Comparison of ENCODE assay signal across 12 mouse cellular contexts in the genomic region with DNA sequence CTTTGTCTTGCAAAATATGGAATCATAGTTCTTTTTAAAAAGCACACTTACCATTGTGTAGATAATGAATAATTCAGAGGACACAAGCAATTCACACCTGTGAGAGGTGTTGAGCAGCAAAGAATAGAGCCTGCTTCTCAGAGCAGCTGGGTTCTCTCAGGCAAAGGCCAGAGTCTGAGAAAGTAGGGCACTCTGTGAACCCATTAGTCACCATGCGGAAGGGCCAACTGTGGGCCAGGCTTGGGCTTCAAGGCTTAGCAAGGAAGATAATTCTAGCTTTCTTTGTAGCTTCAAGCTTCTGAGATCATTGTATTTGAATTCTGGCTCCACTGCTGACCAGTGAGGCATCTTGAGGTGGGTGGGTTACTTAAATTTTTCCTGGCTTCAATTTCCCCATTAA. TPM values are rescaled to one million over a fixed set of nuclear protein-coding genes. Genes with fewer than 3 reads are reported as not detected.
DNase-seq lines count a peak whose midpoint lies in the region; ATAC-seq lines count a peak whose summit lies in the region.
"Had no signal": no experiment of that assay in that cellular context is flagged by ENCODE, and none has a peak within 500 bp of the region (broad histone marks: within the 10 kb centered on the region; RNA-seq: fewer than 3 reads in every experiment).

No protein-coding gene starts in this region.

- peaks cover 25% of the 10 kb centered on the region for H3K27me3 ChIP-seq in forebrain, embryonic 12.5 days
- peaks cover 65% of the 10 kb centered on the region for H3K27me3 ChIP-seq in forebrain, embryonic 10.5 days (ENCODE audit: poor library complexity, severe bottlenecking)

- H3K9ac ChIP-seq in forebrain, embryonic 12.5 days = no peak overlapping the region
- H3K9ac ChIP-seq: lung, embryonic 15.5 days had no signal

- H3K27ac ChIP-seq in forebrain, embryonic 12.5 days = 0 out of 2 replicates have a peak overlapping the region, but pooled peaks have one; percentile 38
- H3K27ac ChIP-seq in forebrain, embryonic 10.5 days = no peak overlapping the region
- H3K27ac ChIP-seq in macrophage = 0 out of 2 replicates have a peak overlapping the region, but pooled peaks have one; percentile 31
- H3K27ac ChIP-seq: heart, adult 2 months; lung, embryonic 15.5 days had no signal

- ATAC-seq in forebrain, embryonic 12.5 days (ENCODE audit: low FRiP score) = no peak

- H3K9me3 ChIP-seq in forebrain, embryonic 12.5 days = no peaks in the 10 kb centered on the region
- H3K9me3 ChIP-seq in forebrain, embryonic 10.5 days = peaks cover 1% of the 10 kb centered on the region; the same call in 1 of the 2 replicates
- H3K9me3 ChIP-seq: lung, embryonic 15.5 days had no signal

- peaks cover 30% of the 10 kb centered on the region for H3K79me2 ChIP-seq in macrophage (ENCODE audit: inconsistent target)

- DNase-seq in forebrain, embryonic 10.5 days (ENCODE audit: extremely low spot score, low spot score) = no peak
- peak; percentile 41 for DNase-seq in Muller cell, postnatal 12 days (ENCODE audit: inconsistent ontology term)
- DNase-seq in cerebellum, adult 8-10 months = peak; percentile 71
- DNase-seq in gastrocnemius, postnatal 4 days (ENCODE audit: low spot score in 2 of 2) = no peak
- no peak for DNase-seq in spleen, postnatal 36 days (ENCODE audit: low spot score in 2 of 2)
- no peak for DNase-seq in B cell, adult 2 months
- DNase-seq: heart, adult 2 months; thymus, postnatal 14 days had no signal

- H3K4me1 ChIP-seq in forebrain, embryonic 12.5 days = peaks cover 26% of the 10 kb centered on the region
- H3K4me1 ChIP-seq in forebrain, embryonic 10.5 days = peaks cover 42% of the 10 kb centered on the region

- H3K36me3 ChIP-seq in forebrain, embryonic 12.5 days (replicated peaks) = no peaks in the 10 kb centered on the region
- H3K36me3 ChIP-seq in forebrain, embryonic 10.5 days (replicated peaks) = no peaks in the 10 kb centered on the region
- H3K36me3 ChIP-seq in macrophage (ENCODE audit: inconsistent target) = no peaks in the 10 kb centered on the region
- H3K36me3 ChIP-seq: lung, embryonic 15.5 days had no signal

- H3K4me2 ChIP-seq in forebrain, embryonic 12.5 days = peak overlapping the region; percentile 75

- no peak overlapping the region; the same call in 1 of the 2 replicates for H3K4me3 ChIP-seq in forebrain, embryonic 12.5 days (replicated peaks)
- H3K4me3 ChIP-seq in forebrain, embryonic 10.5 days = no peak overlapping the region
- no peak overlapping the region for H3K4me3 ChIP-seq in macrophage (ENCODE audit: inconsistent target)
- H3K4me3 ChIP-seq: erythroblast, embryonic 14.5 days; heart, adult 2 months; lung, embryonic 15.5 days had no signal

- whole genome bisulfite sequencing in forebrain, embryonic 12.5 days = 85% methylated on average over 1 of the region's 1 CpGs
- 81% methylated on average over 1 of the region's 1 CpGs for WGBS in forebrain, embryonic 10.5 days
- WGBS in macrophage (ENCODE audit: missing documents) = 92% methylated on average over 1 of the region's 1 CpGs

RNA-seq across cellular contexts. Expression of gene Chn2, which starts 2.8 kb away (rescaled TPM):
- polyA plus RNA-seq in forebrain, embryonic 12.5 days (2016; fragmentation: Nextera tagmentation; extraction: Ambion mirVana) = 29.8 and 30.2 TPM in 2 replicates
- polyA plus RNA-seq in forebrain, embryonic 10.5 days (2016; fragmentation: Nextera tagmentation; extraction: Ambion mirVana) = 9.5 and 10.6 TPM in 2 replicates
- total RNA-seq in macrophage (2018; cell fraction: chromatin; rRNA removed) = 10 to 100 TPM in 13 of 26 experiments, 1 to 10 TPM in 13; 2.6 to 27.5 (median 9.4) TPM
- total RNA-seq in macrophage (2018; cell fraction: cytosol; rRNA removed) = 10 to 100 TPM in 13 of 26 experiments, 1 to 10 TPM in 13; 2.9 to 13.4 (median 8.2) TPM
- 10 to 100 TPM in 12 of 26 experiments, 1 to 10 TPM in 14; 2.1 to 24.5 (median 7.6) TPM for total RNA-seq in macrophage (2018; cell fraction: nucleus; rRNA removed)
- polyA plus RNA-seq in macrophage (2018) = 9.8 to 17.5 TPM (median 16.8 TPM) in 3 replicates
- 1 to 10 TPM; 9.6 to 9.8 TPM for total RNA-seq in gastrocnemius, postnatal 4 days (2021)
- polyA plus RNA-seq: erythroblast, embryonic 14.5 days had no signal

Comparison
In these comparisons a context has a peak if more than half of its experiments do, and no peak if none do; other contexts are left out.
1. DNase-seq: peak in Muller cell, postnatal 12 days (single experiment) and cerebellum, adult 8-10 months (single experiment); none in forebrain, embryonic 10.5 days (single experiment), gastrocnemius, postnatal 4 days (0 of 2), spleen, postnatal 36 days (0 of 2) and B cell, adult 2 months (0 of 2).